Mouse (Mus musculus): Measurements from ENCODE around the gene Clec4d. TPM values are rescaled to one million over a fixed set of nuclear protein-coding genes. Genes with fewer than 3 reads are reported as not detected.

Clec4d gene
- polyA plus RNA-seq, 1 experiment from 2014 or later: 0.85 TPM

Other genes with a start within 250 kb of the Clec4d start
- gene Clec4b1, start 212.1 kb upstream of the Clec4d start, polyA plus RNA-seq (2015; fragmentation: Nextera tagmentation; extraction: Ambion mirVana): not detected in 2 replicates
- 6.8 and 6.9 TPM in 2 replicates for gene Clec4a2, start 155.7 kb upstream of the Clec4d start, polyA plus RNA-seq (2015; fragmentation: Nextera tagmentation; extraction: Ambion mirVana)
- 0.08 and 0.09 TPM in 2 replicates for gene Clec4b2, start 89.2 kb upstream of the Clec4d start, polyA plus RNA-seq (2015; fragmentation: Nextera tagmentation; extraction: Ambion mirVana)
- gene Clec4n, start 32.3 kb upstream of the Clec4d start, polyA plus RNA-seq (2015; fragmentation: Nextera tagmentation; extraction: Ambion mirVana): 8.5 and 8.9 TPM in 2 replicates
- gene Clec4e, start 27.8 kb downstream of the Clec4d start, polyA plus RNA-seq (2015; fragmentation: Nextera tagmentation; extraction: Ambion mirVana): 0.83 and 0.84 TPM in 2 replicates
- gene Vmn2r19, start 46.2 kb downstream of the Clec4d start, polyA plus RNA-seq (2015; fragmentation: Nextera tagmentation; extraction: Ambion mirVana): not detected in 2 replicates
- not detected in 2 replicates for gene Vmn2r20, start 156.0 kb downstream of the Clec4d start, polyA plus RNA-seq (2015; fragmentation: Nextera tagmentation; extraction: Ambion mirVana)